Mouse (Mus musculus) cerebellum, adult 2 months (tissue): ENCODE measurements at regions not wholly inside any gene's neighbourhood (a gene's known extent, or its start where the extent isn't known, plus 50 kb on each side); places are given as distances from the start of the nearest gene placed in this dataset.

Experiments used
- DNase-seq, 2 experiments: peaks; one replicate each; pipeline ENCODE4 v3.0.0; 2021
- H3K27ac ChIP-seq: fragments of 200-500 bp; 2 replicates; pipeline ENCODE4 v1.5.1; 2012; ENCODE audit warnings: low read length, control low read depth, inconsistent platforms; ENCODE audit not compliant: insufficient read depth
- H3K27me3 ChIP-seq: fragments of 200-500 bp; 2 replicates; pipeline ENCODE4 v1.6.1; 2012; ENCODE audit warnings: inconsistent platforms, mild to moderate bottlenecking, low read length, moderate library complexity; ENCODE audit not compliant: control insufficient read depth, insufficient read depth
- H3K4me1 ChIP-seq: fragments of 200-500 bp; 2 replicates; pipeline ENCODE4 v1.6.1; 2011; ENCODE audit warnings: low read length; ENCODE audit not compliant: control insufficient read depth, insufficient read depth
- H3K4me3 ChIP-seq: fragments of 200-500 bp; replicated peaks from 2 replicates; pipeline ENCODE3; 2011; ENCODE audit warnings: mild to moderate bottlenecking, low read depth, low read length, control low read depth; ENCODE audit not compliant: insufficient read depth
- CTCF ChIP-seq: fragments of 200-500 bp; IDR thresholded peaks from 2 replicates; pipeline ENCODE4 v1.5.1; 2011; ENCODE audit warnings: low read depth, mild to moderate bottlenecking, control low read depth, low read length, moderate library complexity, borderline replicate concordance; ENCODE audit not compliant: insufficient read depth
- POLR2A ChIP-seq: fragments of 200-500 bp; IDR thresholded peaks from 2 replicates; pipeline ENCODE4 v1.6.1; 2011; ENCODE audit warnings: low read length, control low read depth, borderline replicate concordance; ENCODE audit not compliant: insufficient read depth
- WGBS: fragments of 180-500 bp; shearing (Covaris S2); methylation state at CpG from one replicate; pipeline ENCODE4 v1.1.7; 2018; 5-methylcytosine and 5-hydroxymethylcytosine counted together

GRCm38 (mm10) chr5:82351089-82351488 is 1003.9 kb downstream of the Tecrl start:
- no peak for DNase-seq
- TF ChIP-seq CTCF = no peak
- TF ChIP-seq POLR2A = no peak
- Histone ChIP-seq H3K4me3 (no peak overlapping the region), H3K4me1 (no peaks in the 10 kb centered on the region), H3K27me3 (no peaks in the 10 kb centered on the region), H3K27ac (no peak overlapping the region)
- 97% methylated on average over 2 of the region's 2 CpGs for WGBS

GRCm38 (mm10) chr5:82346672-82347071 is 1008.3 kb downstream of the Tecrl start:
- no peaks in the 10 kb centered on the region for H3K4me1 ChIP-seq
- H3K27me3 ChIP-seq = no peaks in the 10 kb centered on the region
- no peak overlapping the region for H3K4me3 ChIP-seq
- DNase-seq = peak; percentile 37 to 46
- WGBS = 6% methylated on average over 7 of the region's 7 CpGs
- TF ChIP-seq CTCF (peak; percentile 64), POLR2A (no peak)
- no peak overlapping the region for H3K27ac ChIP-seq

GRCm38 (mm10) chr5:82324354-82324753 is 1030.6 kb downstream of the Tecrl start:
- H3K4me3 ChIP-seq = no peak overlapping the region
- no peak overlapping the region for H3K27ac ChIP-seq
- no peaks in the 10 kb centered on the region for H3K27me3 ChIP-seq
- no peak for DNase-seq
- 83% methylated on average over 4 of the region's 4 CpGs for WGBS
- no peak for TF ChIP-seq POLR2A
- no peak for TF ChIP-seq CTCF
- no peaks in the 10 kb centered on the region for H3K4me1 ChIP-seq

GRCm38 (mm10) chr5:82319709-82320333 is 1035.2 kb downstream of the Tecrl start:
- 15% methylated on average over 1 of the region's 1 CpGs for WGBS
- TF ChIP-seq CTCF (no peak), POLR2A (no peak)
- Histone ChIP-seq H3K4me1 (no peaks in the 10 kb centered on the region), H3K4me3 (no peak overlapping the region), H3K27ac (no peak overlapping the region), H3K27me3 (no peaks in the 10 kb centered on the region)
- DNase-seq = no peak

GRCm38 (mm10) chr5:82312054-82312453 is 1042.9 kb downstream of the Tecrl start:
- no peak overlapping the region for H3K27ac ChIP-seq
- no peaks in the 10 kb centered on the region for H3K4me1 ChIP-seq
- no peaks in the 10 kb centered on the region for H3K27me3 ChIP-seq
- peak in 1 of 2 experiments; percentile 3 for DNase-seq
- 10% methylated on average over 6 of the region's 6 CpGs for WGBS
- TF ChIP-seq CTCF = no peak
- H3K4me3 ChIP-seq = no peak overlapping the region

- Histone ChIP-seq H3K4me1 (no peaks in the 10 kb centered on the region), H3K27me3 (no peaks in the 10 kb centered on the region), H3K4me3 (no peak overlapping the region), H3K27ac (no peak overlapping the region)
- DNase-seq = no peak
- WGBS = 54% methylated on average over 5 of the region's 5 CpGs
- TF ChIP-seq POLR2A = no peak
- no peak for TF ChIP-seq CTCF
Observed at GRCm38 (mm10) chr5:82288069-82288845, 1066.7 kb downstream of the Tecrl start.

- 90% methylated on average over 3 of the region's 3 CpGs for WGBS
- no peak for DNase-seq
Observed at GRCm38 (mm10) chr5:82253356-82254104, 1101.5 kb downstream of the Tecrl start.

More at GRCm38 (mm10) chr5:82253356-82254104, 1101.5 kb downstream of the Tecrl start:
- H3K27me3 ChIP-seq = no peaks in the 10 kb centered on the region
- H3K4me3 ChIP-seq = no peak overlapping the region
- TF ChIP-seq CTCF (no peak), POLR2A (no peak)
- no peak overlapping the region for H3K27ac ChIP-seq
- H3K4me1 ChIP-seq = no peaks in the 10 kb centered on the region
